Mouse (Mus musculus) E14TG2a.4 (cell line): ENCODE data around the gene Sema3g.

Experiments used
- CTCF ChIP-seq: conservative IDR thresholded peaks from 2 replicates; pipeline ENCODE4 v1.5.1; 2014; ENCODE audit warnings: low read length
- POU5F1 ChIP-seq: IDR thresholded peaks from 2 replicates; pipeline ENCODE4 v1.6.1; 2014; ENCODE audit warnings: low read length, borderline replicate concordance

DNA sequence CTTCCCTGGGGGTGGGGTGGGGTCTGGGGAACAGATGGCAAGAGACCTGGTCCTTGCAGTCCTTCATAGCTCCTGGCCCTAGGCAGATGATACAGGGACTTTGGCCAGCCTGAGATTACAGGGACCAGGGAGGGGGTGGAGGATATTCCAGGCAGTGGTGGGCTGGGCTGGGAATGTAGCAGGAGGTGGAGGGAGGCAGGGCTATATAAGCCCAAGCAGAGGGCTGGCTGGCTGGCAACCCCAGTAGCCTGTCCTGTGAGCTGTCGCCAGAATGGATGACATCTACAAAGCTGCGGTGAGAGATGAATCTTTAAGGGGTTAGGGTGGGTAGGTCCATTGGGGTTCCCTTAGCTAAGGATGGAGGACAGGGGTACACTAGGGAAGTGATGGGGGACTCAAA, 9.6 kb upstream of the Sema3g start, which contains the start of gene Tnnc1:
- no peak for TF ChIP-seq CTCF
- no peak for TF ChIP-seq POU5F1
